Mouse (Mus musculus) left cerebral cortex, adult 2 months (tissue): Measurements from ENCODE around the gene Atp12a. TPM values are rescaled to one million over a fixed set of nuclear protein-coding genes. Genes with fewer than 3 reads are reported as not detected.

Experiments used
- DNase-seq, 2 experiments: peaks; one replicate each; pipeline ENCODE4 v3.0.0; 2021 to 2022; ENCODE audit warnings: low spot score in 2 of 2, mixed read lengths in 1 of 2; ENCODE audit errors: extremely low spot score in 1 of 2
- H3K27ac ChIP-seq: fragments of 200-600 bp; 2 replicates; pipeline ENCODE4 v1.8.1; 2022
- H3K4me3 ChIP-seq: fragments of 200-600 bp; 2 replicates; pipeline ENCODE4 v1.8.1; 2022
- CTCF ChIP-seq: fragments of 200-600 bp; IDR thresholded peaks from 2 replicates; pipeline ENCODE4 v1.8.1; 2022; ENCODE audit warnings: antibody characterized with exemption, mild to moderate bottlenecking, moderate library complexity
- intact Hi-C: fragments of 180-260 bp; cut with DNase I; formaldehyde crosslinking; loops from one replicate; pipeline ENCODE4 v1.15.1; 2025
- total RNA-seq, 2 experiments: library from RNA; stranded (reverse); gene quantifications; 2 replicates each; pipeline ENCODE4 v1.2.3; 2021

The Atp12a gene
- total RNA-seq, 2 experiments from 2014 or later = 0.09 to 0.27 TPM

- TF ChIP-seq CTCF = peak; percentile 53
- no peak overlapping the region for H3K4me3 ChIP-seq
- DNase-seq = no peak
- intact Hi-C loops = loop anchor here (2.0 kb wide), 1 partner anchor 37 kb away; no protein-coding TSS in a partner anchor
- no peak overlapping the region for H3K27ac ChIP-seq
Measured at GRCm38 (mm10) chr14:56351959-56352660, 12.8 kb upstream of the Atp12a start.

DNA sequence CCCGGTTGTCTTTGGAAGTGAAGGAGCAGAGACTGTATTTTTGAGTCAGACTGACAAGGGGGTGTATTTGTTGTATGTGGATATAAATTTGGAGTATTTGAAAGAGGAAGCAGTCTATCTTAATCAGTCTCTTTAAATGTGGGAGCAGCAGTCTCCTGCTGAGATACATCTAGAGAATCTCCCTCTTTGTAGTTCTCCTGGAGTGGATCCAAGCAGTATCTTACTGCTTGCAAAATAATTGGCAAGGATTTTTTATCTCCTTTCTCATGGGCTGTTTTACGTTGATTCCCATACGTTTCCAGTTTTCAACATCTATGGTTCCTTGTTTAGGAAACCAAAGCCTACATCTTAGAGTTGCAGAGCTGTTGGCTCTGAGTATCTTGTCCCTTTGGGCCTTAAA is 10.1 kb upstream of the Atp12a start:
- Histone ChIP-seq H3K27ac (no peak overlapping the region), H3K4me3 (no peak overlapping the region)
- TF ChIP-seq CTCF = no peak
- intact Hi-C loops = no loop called here
- DNase-seq = no peak

DNA sequence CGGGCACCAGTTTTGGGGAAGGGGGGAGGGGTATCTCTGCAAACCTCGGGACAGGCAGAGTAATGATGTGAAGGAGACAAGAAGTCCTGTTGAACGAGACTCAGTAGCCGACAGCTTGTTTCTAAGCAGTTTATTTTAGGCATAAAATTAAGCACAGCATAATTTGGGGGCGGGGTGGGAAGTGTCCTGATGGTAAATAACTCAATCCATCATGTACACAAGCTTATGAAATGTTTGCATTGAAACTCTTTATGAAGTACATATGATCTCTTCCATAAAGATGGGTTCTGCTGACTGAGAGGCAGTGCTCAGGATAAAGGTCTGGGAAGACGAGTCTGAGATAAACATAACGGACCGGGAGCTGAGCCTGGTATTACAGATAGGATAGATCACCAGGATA is 9.5 kb upstream of the Atp12a start:
- no peak for TF ChIP-seq CTCF
- Histone ChIP-seq H3K27ac (no peak overlapping the region), H3K4me3 (no peak overlapping the region)
- intact Hi-C loops = no loop called here
- DNase-seq = no peak

DNA sequence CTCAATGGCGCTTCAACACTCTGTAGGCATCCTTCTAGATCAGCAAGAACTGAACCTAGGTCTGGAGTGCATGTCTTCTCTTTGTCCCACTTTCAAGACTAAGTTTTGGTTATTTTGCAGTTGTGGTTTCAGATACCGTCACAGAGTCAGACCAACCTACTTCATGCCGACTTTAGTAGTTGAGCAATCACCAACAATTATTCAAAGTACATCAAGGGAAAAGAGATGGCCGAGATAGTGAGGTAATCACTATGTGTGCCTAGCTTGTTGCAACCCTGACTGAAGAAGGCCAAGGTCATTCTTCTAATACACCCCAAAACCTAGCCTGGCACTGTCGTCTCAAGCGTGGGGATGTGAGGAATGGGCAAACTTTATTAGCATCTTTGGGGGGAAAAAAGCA is 8.7 kb upstream of the Atp12a start:
- no peak for DNase-seq
- TF ChIP-seq CTCF = no peak
- intact Hi-C loops = no loop called here

GRCm38 (mm10) chr14:56358422-56358821 is 6.4 kb upstream of the Atp12a start:
- Histone ChIP-seq H3K4me3 (no peak overlapping the region), H3K27ac (no peak overlapping the region)
- intact Hi-C loops = no loop called here
- DNase-seq = no peak
- TF ChIP-seq CTCF = no peak

More for the DNA sequence above, 8.7 kb upstream of the Atp12a start:
- no peak overlapping the region for H3K27ac ChIP-seq
- no peak overlapping the region for H3K4me3 ChIP-seq

- intact Hi-C loops = no loop called here
- no peak overlapping the region for H3K27ac ChIP-seq
- DNase-seq = no peak
- no peak for TF ChIP-seq CTCF
- H3K4me3 ChIP-seq = no peak overlapping the region
Measured at GRCm38 (mm10) chr14:56359131-56359530, 5.7 kb upstream of the Atp12a start.

- DNase-seq = no peak
- Histone ChIP-seq H3K4me3 (peak overlapping the region; percentile 39), H3K27ac (no peak overlapping the region)
- TF ChIP-seq CTCF = no peak
- intact Hi-C loops = no loop called here
Measured at GRCm38 (mm10) chr14:56365292-56365691, 424 bp downstream of the Atp12a start.

- no peak for DNase-seq
- no peak for TF ChIP-seq CTCF
- Histone ChIP-seq H3K27ac (no peak overlapping the region), H3K4me3 (no peak overlapping the region)
- intact Hi-C loops = no loop called here
Measured at GRCm38 (mm10) chr14:56366712-56367111, 1.8 kb downstream of the Atp12a start.

DNA sequence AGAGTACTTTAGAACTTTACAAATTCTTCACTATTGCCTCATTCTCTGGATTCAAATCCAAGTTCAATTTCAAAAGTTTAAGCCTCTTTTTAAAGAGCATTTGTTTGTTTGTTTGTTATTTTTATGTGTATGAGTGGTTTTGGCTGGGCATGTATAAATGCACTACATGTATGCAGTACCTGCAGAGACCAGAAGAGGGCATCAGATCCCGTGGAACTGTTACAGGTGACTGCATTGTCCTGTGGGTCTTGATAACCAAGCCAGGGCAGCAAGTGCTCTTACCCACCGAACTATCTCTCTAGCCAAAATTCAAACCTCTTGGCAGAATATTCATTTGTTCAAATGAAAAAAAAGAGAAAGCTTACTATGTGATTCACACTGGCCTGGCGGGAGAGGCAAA is 4.0 kb downstream of the Atp12a start:
- intact Hi-C loops = no loop called here
- Histone ChIP-seq H3K4me3 (no peak overlapping the region), H3K27ac (no peak overlapping the region)
- peak; percentile 39 for TF ChIP-seq CTCF
- DNase-seq = no peak

GRCm38 (mm10) chr14:56375731-56376130 is 10.9 kb downstream of the Atp12a start:
- peak; percentile 77 to 79 for DNase-seq
- no peak overlapping the region for H3K27ac ChIP-seq
- peak; percentile 74 for TF ChIP-seq CTCF
- H3K4me3 ChIP-seq = no peak overlapping the region
- intact Hi-C loops = loop anchor here (5.0 kb wide), 3 partner anchors 292 to 687 kb away; partner anchors contain the start of gene Mphosph8

DNA sequence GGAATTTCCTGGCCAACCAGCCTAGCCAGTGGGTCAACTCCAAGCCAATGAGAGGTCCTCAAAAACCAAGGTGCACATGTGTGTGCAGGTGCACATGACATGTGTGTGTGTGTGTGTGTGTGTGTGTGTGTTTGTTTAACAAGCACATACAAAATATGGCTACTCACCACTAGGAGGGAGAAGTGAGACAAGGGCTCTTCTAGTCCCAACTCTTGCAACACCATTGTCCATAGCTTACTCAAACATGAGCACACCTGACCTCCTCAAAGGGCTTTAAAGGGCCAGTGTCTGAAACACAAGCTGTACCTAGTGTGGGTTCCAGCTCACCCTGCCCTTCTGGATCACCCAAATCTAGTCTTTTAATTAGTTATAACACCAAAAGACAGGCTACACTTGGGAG is 12.9 kb downstream of the Atp12a start:
- Histone ChIP-seq H3K27ac (no peak overlapping the region), H3K4me3 (no peak overlapping the region)
- no peak for DNase-seq
- intact Hi-C loops = loop anchor here (5.0 kb wide), 3 partner anchors 290 to 685 kb away; partner anchors contain the start of gene Mphosph8
- TF ChIP-seq CTCF = no peak

DNA sequence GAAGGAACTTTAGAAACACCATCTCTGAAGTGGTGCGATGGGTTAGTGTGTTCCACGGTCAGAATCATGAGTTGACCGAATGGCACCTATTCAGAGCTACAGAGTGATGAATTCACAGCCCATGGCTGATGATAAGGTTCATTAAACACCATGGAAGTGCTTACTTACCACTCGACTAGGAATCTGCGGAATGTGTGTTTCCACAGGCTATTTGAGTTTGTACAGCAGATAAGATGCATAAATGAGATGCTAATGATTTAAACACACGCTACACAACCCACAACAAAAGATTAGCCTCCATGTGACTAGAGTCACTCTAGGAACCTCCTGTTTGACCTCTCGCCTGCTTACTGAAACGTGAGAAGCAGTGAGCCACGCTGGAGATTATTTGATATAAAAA is 14.5 kb downstream of the Atp12a start:
- no peak for DNase-seq
- H3K4me3 ChIP-seq = no peak overlapping the region
- intact Hi-C loops = loop anchor here (5.0 kb wide), 3 partner anchors 288 to 683 kb away; partner anchors contain the start of gene Mphosph8
- no peak overlapping the region for H3K27ac ChIP-seq
- TF ChIP-seq CTCF = no peak

GRCm38 (mm10) chr14:56382366-56382765 is 17.5 kb downstream of the Atp12a start:
- intact Hi-C loops = no loop called here
- Histone ChIP-seq H3K27ac (no peak overlapping the region), H3K4me3 (no peak overlapping the region)
- no peak for TF ChIP-seq CTCF
- no peak for DNase-seq
